Mouse (Mus musculus) regulatory T cell (primary cell): ENCODE results near the gene Dusp3.

ENCODE experiments used
- in situ Hi-C: fragments of 300-600 bp; cut with MboI, MseI; formaldehyde crosslinking; loops from one replicate; pipeline ENCODE4 v1.15.1; 2025; ENCODE audit warnings: high pct_unique_total_duplicates

Gene Dusp3

DNA sequence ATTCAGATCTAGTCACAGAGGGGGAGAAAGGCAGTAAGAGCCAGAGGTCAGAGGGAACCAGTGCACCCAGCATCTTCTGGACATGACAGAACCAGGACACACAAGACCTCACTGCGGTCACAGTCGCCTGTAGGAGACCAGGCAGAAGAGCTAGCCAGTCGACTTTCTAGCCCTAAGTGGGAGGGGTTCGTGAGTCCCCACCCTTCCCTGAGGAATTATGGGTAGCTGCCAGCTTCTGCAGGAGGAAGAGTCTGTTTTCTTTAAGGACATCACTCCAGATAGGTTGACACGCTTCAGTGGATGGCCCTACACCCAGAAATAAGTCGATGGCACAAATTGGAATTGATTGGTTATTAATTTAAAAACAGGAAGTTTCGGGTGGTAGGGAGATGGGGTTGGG lies 50.4 kb downstream of the Dusp3 start:
- in situ Hi-C loops: no loop called here

GRCm38 (mm10) chr11:101935743-101936142 lies 51.1 kb downstream of the Dusp3 start:
- in situ Hi-C loops: no loop called here

DNA sequence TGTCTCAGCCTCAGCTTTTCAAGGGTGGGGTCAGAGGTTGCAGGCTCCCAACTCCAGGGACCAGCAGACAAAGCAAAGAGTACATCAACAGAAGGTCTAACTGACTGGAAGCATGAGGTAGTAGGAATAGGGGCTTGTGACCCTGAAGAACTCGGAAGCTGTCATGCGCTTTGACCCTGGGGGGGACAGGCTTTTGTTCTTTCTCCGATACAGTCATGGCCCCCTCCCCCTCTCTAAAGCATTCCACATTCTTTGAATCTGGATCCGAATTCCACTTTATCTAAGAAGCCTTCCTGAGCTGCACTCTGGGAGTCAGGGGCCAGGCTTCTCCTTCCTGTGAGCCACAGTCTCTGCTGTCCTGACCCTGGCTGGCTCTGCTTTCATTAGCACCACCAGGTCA lies 54.8 kb downstream of the Dusp3 start:
- in situ Hi-C loops: no loop called here

DNA sequence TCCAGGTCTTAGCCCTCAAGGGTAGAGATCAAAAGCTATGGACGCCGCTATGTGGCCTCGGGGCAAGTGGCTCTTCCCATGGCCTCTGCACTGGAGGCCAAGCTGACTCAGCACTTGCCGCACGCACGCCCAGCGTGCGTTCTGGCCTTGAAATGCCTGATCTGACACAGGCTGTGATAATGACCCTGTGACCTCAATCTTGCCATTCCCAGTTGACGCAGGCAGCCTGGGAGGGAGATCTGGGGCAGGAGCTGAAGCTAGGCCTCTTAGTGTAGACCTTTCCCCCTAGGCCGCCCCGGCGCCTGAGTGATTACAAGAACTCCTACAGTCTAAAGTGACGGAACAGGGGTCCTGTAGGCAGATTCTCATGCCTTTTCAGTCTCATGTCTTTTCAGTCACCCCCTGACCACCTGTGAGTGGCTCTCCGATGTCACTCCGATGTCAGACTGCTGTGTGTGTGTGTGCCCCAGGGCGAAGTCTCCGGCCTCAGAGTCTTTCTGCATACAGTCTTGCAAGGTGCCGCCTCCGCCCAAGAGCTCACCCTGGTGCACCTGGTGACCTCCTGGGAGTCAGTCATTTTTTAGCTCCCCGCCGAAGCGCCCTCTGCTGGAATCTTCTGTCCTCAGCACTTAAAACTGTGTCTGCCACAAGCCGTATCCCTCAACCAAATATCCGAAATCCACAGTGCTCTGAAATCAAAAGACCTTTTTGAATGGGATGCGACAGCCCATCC lies 58.6 kb downstream of the Dusp3 start:
- in situ Hi-C loops: no loop called here

DNA sequence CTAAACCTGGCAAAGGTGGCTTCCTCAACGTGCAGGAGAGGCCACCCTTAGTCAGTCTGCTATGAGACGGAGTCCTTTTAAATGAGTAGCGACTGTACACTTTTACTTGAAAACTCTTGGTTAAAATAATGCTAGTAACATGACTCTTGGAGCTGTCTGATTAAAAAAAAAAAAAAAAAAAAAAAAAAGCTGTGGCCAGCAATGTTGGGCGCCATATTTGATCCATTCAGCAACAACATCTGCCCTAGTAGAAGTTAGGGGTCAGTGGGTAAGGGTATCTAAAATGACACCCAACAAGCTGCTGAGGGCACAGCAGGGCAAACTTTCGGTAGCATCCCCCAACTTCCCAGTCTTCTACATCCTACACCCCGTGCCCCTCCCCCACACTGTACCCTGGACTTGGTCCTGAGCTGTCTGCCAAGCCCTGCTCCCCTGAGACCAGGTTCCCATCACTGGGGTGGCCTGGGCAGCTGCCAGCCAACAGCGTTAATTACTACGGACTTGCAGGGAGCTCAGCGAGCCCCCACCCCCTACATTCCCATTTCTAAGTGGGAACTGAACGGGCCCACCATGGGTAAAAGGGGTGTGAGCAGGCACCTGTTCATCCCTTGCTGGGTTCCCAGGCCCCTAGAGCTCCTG lies 59.7 kb downstream of the Dusp3 start:
- in situ Hi-C loops: no loop called here

DNA sequence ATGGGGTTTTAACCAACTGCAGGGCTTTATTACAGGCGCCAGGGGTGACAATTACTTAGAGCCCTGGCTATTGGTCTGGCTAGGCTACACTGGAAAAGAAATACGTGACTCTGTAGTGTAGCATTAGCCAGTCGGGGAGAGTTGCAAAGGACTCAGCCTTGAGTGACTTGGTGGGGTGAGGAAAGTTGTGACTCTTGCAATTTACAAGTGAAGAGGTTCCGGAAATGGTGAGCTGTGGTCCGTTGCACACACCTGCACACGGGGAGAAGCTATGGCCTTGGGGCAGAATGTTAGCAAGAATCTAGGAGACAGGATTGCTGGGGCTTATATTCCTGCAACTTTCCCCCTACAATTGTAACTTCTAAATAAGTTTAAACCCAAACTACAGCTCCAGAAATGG lies 61.2 kb downstream of the Dusp3 start:
- in situ Hi-C loops: no loop called here

DNA sequence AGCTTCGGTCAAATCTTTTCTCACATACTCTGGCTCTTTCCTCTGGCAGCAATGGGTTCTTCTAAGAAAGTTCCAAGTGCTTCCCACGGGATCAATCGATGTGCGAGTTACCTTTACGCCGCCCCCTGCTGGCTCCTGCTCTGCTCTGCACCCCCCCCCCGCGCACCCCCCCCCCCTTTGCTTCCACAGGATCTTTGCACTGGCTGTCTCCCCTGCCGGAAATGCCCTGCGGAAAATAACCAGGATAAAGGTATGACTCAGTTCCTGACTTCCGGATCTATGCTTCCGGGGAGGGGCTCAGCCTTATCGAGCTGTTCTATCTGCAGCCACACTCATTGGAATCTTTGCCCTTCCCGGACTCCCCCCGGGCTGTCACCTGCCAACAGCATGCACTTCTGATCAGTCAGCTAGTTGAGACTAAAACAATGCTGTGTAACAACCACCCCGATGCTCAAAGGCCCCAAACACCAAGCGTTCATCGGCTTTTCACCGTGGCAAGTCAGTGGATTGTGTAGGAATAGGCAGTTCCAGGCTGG lies 62.3 kb downstream of the Dusp3 start:
- in situ Hi-C loops: loop anchor here (5.0 kb wide), 1 partner anchor 43 kb away; the partner anchor contains the start of gene Sost

DNA sequence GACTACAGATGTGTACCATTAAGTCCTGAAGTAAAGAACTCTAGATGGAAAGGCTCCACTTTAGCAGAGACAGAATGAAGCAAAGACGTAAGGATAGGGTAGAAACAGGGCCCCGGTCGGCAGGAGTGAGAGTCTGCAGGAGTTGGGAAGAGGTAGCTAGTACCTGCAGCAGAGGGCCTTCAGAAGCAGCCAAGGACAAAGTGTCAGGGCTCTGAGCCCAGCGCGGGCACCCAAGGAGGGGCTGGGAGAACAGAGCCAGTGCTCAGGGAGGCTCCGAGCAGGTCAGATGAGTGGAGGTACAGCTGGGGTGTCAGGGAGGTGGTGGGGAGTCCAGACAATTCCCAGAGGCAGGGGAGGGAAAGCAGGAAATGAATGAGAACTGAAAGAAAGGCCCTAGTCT lies 62.8 kb downstream of the Dusp3 start:
- in situ Hi-C loops: loop anchor here (5.0 kb wide), 1 partner anchor 43 kb away; the partner anchor contains the start of gene Sost

DNA sequence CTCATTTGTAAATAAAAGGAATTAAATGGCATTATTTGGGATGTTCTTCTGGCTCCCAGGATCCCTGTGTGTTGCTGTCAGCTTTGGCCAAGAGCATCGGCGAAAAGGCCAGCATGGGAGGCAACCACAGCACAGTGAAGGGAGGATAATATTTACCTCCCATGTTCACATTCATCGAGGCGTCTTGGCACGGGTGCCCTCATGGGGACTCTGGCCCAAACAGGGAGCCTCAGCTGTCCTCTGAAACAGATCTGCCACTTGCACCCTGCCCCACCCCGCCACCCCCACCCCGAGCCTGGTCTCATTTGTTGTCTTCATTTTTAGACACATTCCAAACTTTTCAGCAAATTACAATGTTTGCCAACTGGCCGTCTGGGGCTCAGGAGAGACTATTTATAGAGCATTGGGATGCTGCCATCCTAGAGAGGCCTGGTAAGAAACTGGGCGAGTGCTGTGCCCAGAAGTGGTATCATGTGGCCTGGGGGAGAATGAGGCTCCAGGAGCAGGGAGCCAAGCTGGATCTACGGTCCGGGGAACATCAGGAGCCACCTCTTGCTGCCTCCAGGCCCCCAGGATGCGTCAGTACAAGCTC lies 65.4 kb downstream of the Dusp3 start:
- in situ Hi-C loops: loop anchor here (5.0 kb wide), 1 partner anchor 46 kb away; the partner anchor contains the start of gene Sost
